Mouse (Mus musculus) monocyte, adult 2 months (primary cell): ENCODE results near the gene Mfsd12.

ENCODE experiments used
- DNase-seq, 2 experiments: peaks; one replicate each; pipeline ENCODE4 v3.0.0; 2022; ENCODE audit warnings: low spot score in 2 of 2, low read depth in 1 of 2

The Mfsd12 gene

GRCm38 (mm10) chr10:81379183-81379553, 21.9 kb downstream of the Mfsd12 start:
- DNase-seq: no peak

- DNase-seq: no peak
Observed at GRCm38 (mm10) chr10:81379809-81380378, 22.6 kb downstream of the Mfsd12 start.

GRCm38 (mm10) chr10:81382039-81382438, 24.7 kb downstream of the Mfsd12 start:
- no peak for DNase-seq

- DNase-seq: peak; percentile 96 to 97
Observed at GRCm38 (mm10) chr10:81383802-81384604, 26.7 kb downstream of the Mfsd12 start, which contains the start of the genes Dohh and Gm48551. TSS of gene Dohh (plus strand) at chr10:81384428. TSS of gene Gm48551 (plus strand) at chr10:81384466.

- no peak for DNase-seq
Observed at GRCm38 (mm10) chr10:81384605-81384982, 27.3 kb downstream of the Mfsd12 start.

GRCm38 (mm10) chr10:81385603-81386306, 28.5 kb downstream of the Mfsd12 start:
- no peak for DNase-seq

GRCm38 (mm10) chr10:81387716-81388115, 30.4 kb downstream of the Mfsd12 start:
- DNase-seq: no peak

GRCm38 (mm10) chr10:81388505-81389055, 31.3 kb downstream of the Mfsd12 start, which contains the start of gene Gm48552:
TSS of gene Gm48552 (plus strand) at chr10:81389005.
- no peak for DNase-seq

GRCm38 (mm10) chr10:81389373-81389772, 32.1 kb downstream of the Mfsd12 start:
- no peak for DNase-seq

- peak in 1 of 2 experiments; percentile 68 for DNase-seq
Observed at GRCm38 (mm10) chr10:81389801-81390677, 32.7 kb downstream of the Mfsd12 start.

GRCm38 (mm10) chr10:81390678-81390965, 33.3 kb downstream of the Mfsd12 start:
- no peak for DNase-seq

- no peak for DNase-seq
Observed at GRCm38 (mm10) chr10:81392270-81392669, 35.0 kb downstream of the Mfsd12 start.

GRCm38 (mm10) chr10:81392781-81393185, 35.5 kb downstream of the Mfsd12 start, which contains the start of gene Smim24:
TSS of gene Smim24 (plus strand) at chr10:81393051.
- no peak for DNase-seq

- no peak for DNase-seq
Observed at GRCm38 (mm10) chr10:81393456-81394063, 36.3 kb downstream of the Mfsd12 start.

- DNase-seq: peak in 1 of 2 experiments; percentile 66
Observed at GRCm38 (mm10) chr10:81395127-81395526, 37.8 kb downstream of the Mfsd12 start.

GRCm38 (mm10) chr10:81395865-81396264, 38.6 kb downstream of the Mfsd12 start:
- DNase-seq: no peak

GRCm38 (mm10) chr10:81396749-81397148, 39.5 kb downstream of the Mfsd12 start:
- no peak for DNase-seq

GRCm38 (mm10) chr10:81399296-81399695, 42.0 kb downstream of the Mfsd12 start:
- no peak for DNase-seq

GRCm38 (mm10) chr10:81399798-81400308, 42.6 kb downstream of the Mfsd12 start:
- no peak for DNase-seq
